Mouse (Mus musculus) lung, postnatal 0 days (tissue): ENCODE data around the gene Hoxc11.

ENCODE experiments used
- CTCF ChIP-seq: IDR thresholded peaks from 2 replicates; pipeline ENCODE4 v1.5.1; 2016; ENCODE audit warnings: antibody characterized with exemption, mild to moderate bottlenecking
- EP300 ChIP-seq: IDR thresholded peaks from 2 replicates; pipeline ENCODE4 v1.6.1; 2016; ENCODE audit warnings: antibody characterized with exemption, mild to moderate bottlenecking, control low read depth

- TF ChIP-seq CTCF (no peak), EP300 (no peak)
Observed at GRCm38 (mm10) chr15:103002156-103002555, 47.9 kb downstream of the Hoxc11 start.
